Mouse (Mus musculus) lung, adult 18-20 months (tissue): ENCODE data around the gene Vps9d1.
"Not testable (repeated sequence)": the region's sequence is repeated elsewhere in the genome, so short reads cannot be mapped to it uniquely, and the experiment has no call there.

Experiments used
- DNase-seq, 2 experiments: peaks; one replicate each; pipeline ENCODE4 v3.0.0; 2022; ENCODE audit warnings: mixed read lengths in 2 of 2

Vps9d1 gene

GRCm38 (mm10) chr8:123252925-123253324 lies 1.2 kb downstream of the Vps9d1 start:
- DNase-seq: no peak

GRCm38 (mm10) chr8:123250940-123251339 lies 3.2 kb downstream of the Vps9d1 start:
- no peak for DNase-seq

GRCm38 (mm10) chr8:123248596-123248995 lies 5.6 kb downstream of the Vps9d1 start:
- no peak for DNase-seq

DNA sequence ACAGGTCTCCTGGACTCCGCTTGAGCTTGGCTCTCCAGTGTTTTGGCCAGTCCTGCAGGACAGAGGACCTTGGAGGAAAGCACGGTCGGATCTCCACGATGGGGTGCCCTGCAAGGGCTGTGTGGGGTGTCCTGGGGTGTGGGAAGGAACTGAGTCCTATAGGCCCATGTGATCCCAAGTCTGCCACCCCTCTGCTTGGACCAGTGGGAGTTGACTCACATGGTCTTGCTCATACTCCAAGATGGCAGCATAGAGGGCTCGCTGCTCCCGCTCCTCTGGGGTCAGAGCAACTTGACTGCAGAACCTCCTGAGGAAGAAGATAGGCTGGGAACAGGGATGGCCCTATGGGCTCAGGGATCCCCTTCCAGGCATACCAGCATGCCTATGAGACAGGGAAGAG lies 6.4 kb downstream of the Vps9d1 start:
- no peak for DNase-seq

- no peak for DNase-seq
Measured at GRCm38 (mm10) chr8:123245543-123245942, 8.6 kb downstream of the Vps9d1 start.

- DNase-seq: no peak
Measured at GRCm38 (mm10) chr8:123244382-123244781, 9.8 kb downstream of the Vps9d1 start.

GRCm38 (mm10) chr8:123243053-123243452 lies 11.1 kb downstream of the Vps9d1 start:
- DNase-seq: no peak

GRCm38 (mm10) chr8:123242107-123242923 lies 11.8 kb downstream of the Vps9d1 start:
- DNase-seq: no peak

GRCm38 (mm10) chr8:123239398-123239797 lies 14.8 kb downstream of the Vps9d1 start:
- DNase-seq: no peak

GRCm38 (mm10) chr8:123235520-123236497 lies 18.3 kb downstream of the Vps9d1 start, which contains the start of gene Spata2l:
Gene Spata2l (minus strand): TSS chr8:123236233.
- DNase-seq: peak; percentile 89 to 90

DNA sequence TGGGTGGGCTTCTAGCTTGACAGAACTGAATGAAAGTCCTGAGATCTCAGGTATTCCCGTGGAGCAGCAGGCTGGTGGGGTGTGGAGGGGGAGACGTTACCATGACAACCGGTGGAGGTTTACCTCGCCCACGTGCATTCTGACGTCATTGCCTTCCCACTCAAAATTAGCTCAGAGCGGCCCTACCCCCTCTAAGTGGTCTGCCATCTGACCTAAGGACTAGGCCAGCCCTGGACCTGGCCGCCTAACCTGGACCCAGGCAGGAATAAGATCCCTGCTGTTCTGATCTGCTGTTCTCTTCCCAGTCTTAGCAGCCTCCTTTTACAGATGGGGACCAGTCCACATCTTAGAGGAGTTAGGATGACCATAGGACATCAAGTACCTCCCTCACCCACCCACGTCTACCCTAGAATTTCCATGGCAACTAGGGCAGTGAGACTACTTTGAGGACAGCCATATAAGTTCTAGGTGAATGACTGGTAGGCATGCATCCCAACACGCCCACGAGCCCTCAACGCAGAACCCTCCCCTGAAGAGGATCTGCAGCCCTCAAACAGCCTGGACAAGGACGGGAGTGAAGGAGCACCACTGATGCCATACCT lies 19.1 kb downstream of the Vps9d1 start:
- no peak for DNase-seq

GRCm38 (mm10) chr8:123233760-123234159 lies 20.4 kb downstream of the Vps9d1 start:
- no peak for DNase-seq

DNA sequence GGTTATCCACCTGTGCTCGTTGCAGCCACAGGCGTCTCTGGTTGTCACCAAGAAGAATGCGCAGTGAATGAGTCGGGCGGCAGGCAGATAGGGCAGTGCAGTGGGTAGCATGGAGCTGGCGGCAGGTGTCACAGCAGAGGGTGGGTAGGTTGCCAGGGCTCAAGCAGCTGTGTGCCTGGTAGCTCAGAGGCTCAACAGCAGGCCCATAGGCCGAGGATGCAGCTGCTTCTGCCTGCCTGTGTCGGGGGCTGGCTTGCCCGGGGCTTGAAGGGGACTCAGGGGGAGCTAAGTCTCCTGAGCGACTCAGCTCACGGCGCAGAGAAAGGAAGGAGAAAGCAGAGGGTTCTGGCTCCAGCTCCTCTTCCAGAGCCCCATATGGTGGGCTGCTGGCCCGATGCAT lies 20.8 kb downstream of the Vps9d1 start:
- DNase-seq: no peak

DNA sequence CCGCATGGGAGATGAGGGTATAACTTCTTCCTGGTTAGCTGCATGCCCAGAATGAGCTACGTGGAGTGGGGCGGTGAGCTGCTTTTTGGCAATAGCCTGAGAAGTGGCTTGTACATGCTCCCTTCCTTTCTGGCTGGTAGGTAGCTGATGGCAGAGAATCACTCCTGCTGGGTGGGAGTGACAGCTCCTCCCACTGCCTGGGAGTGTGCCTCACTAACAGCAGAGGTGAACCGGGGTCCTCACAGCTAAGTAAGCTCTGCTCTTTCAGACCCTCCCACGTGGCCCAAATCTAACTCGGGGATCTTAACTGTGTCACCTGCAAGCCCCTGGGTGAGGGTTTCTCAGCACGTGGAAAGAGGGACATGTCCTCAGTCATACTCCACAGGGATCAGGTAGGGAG lies 21.6 kb downstream of the Vps9d1 start:
- DNase-seq: no peak

- no peak for DNase-seq
Measured at GRCm38 (mm10) chr8:123231742-123232141, 22.4 kb downstream of the Vps9d1 start.

DNA sequence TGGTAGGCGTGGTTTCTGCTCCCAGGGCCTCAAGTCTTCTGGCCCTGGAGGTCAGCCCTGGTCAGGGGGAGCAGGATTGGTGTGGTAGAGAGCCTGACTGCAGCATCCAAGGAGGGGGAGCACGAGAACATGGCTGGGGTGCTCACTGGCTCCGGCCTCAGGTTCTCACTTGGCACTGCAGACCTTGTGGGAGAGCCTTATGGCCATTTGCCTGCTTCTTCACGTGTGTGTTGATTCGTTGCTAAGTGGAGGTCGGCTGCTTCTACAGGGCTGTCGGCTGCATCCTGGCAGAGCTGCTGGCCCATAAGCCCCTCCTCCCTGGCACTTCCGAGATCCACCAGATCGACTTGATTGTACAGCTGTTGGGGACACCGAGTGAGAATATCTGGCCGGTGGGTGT lies 23.8 kb downstream of the Vps9d1 start:
- DNase-seq: not testable (repeated sequence)

DNA sequence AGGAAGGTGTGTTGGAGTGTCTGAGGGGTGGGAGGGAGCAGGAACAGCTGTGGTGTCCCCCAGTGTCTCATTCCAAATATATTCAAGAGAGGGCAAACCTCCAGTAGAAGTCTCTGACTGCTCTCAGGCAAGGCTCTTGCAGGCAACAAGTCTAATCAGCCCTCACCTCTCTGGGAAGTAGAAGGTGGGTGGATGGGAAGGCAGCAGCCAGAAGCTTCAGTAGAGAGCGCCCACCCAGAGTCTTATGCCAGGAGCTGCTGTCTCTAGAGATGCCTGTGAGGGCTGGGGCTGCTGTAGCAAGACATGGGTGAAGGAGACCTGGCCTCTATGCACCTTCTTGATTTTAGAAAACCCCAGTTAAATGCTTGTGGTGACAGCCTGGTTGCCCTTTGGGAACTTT lies 25.7 kb downstream of the Vps9d1 start:
- DNase-seq: no peak

- DNase-seq: peak; percentile 93 to 95
Measured at GRCm38 (mm10) chr8:123224278-123225266, 29.6 kb downstream of the Vps9d1 start, which contains the start of gene Cdk10. Gene Cdk10 (plus strand): TSS chr8:123224842.

DNA sequence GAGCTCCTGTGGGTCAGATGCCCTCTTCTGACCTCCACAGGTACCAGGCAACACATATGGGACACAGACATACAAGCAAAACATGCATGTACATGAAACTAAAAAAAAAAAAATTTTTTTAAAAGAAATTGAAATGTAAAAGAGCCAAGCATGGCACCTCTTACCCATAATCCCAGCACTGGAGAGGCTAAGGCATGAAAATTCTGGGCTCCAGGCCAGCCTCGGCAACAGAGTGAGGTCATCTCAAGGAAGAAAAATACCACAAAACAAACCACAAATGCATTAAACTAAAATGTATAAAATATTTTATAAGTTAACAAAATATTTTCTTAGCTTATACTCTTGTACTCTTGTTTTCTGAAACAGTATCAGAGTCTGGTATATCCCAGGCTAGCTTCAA lies 33.2 kb downstream of the Vps9d1 start:
- no peak for DNase-seq

- DNase-seq: no peak
Measured at GRCm38 (mm10) chr8:123215430-123215829, 38.7 kb downstream of the Vps9d1 start.

- no peak for DNase-seq
Measured at GRCm38 (mm10) chr8:123213118-123213772, 40.9 kb downstream of the Vps9d1 start.
